Comparison of ENCODE assay signal across 8 mouse cellular contexts in genomic region chr4:122884481-122885340, GRCm38 (mm10). TPM values are rescaled to one million over a fixed set of nuclear protein-coding genes. Genes with fewer than 3 reads are reported as not detected.
DNase-seq lines count a peak whose midpoint lies in the region; ATAC-seq and TF ChIP-seq lines count a peak whose summit lies in the region.

No protein-coding gene starts in this region.

- WGBS in hindbrain, embryonic 10.5 days = 56% methylated on average over 12 of the region's 12 CpGs
- 27% methylated on average over 12 of the region's 12 CpGs for WGBS in limb, embryonic 15.5 days
- 47% methylated on average over 12 of the region's 12 CpGs for WGBS in midbrain, embryonic 16.5 days

- 0 out of 2 replicates have a peak, but pooled peaks cover 4% of the 10 kb centered on the region for H3K36me3 ChIP-seq in hindbrain, embryonic 10.5 days
- H3K36me3 ChIP-seq in limb, embryonic 15.5 days = no peaks in the 10 kb centered on the region
- H3K36me3 ChIP-seq in midbrain, embryonic 16.5 days (ENCODE audit: control insufficient read depth, insufficient read depth, low read length) = no peaks in the 10 kb centered on the region

- peak overlapping the region; percentile 71; the same call in 1 of the 2 replicates for H3K9ac ChIP-seq in limb, embryonic 15.5 days
- H3K9ac ChIP-seq in midbrain, embryonic 16.5 days (ENCODE audit: low read depth, low read length) = peak overlapping the region; percentile 86

- H3K4me2 ChIP-seq in limb, embryonic 15.5 days = peak overlapping the region; percentile 56
- H3K4me2 ChIP-seq in midbrain, embryonic 16.5 days (ENCODE audit: low read length) = peak overlapping the region; percentile 55

- H3K27me3 ChIP-seq in hindbrain, embryonic 10.5 days (ENCODE audit: insufficient read depth, poor library complexity, severe bottlenecking) = no peaks in the 10 kb centered on the region
- H3K27me3 ChIP-seq in limb, embryonic 15.5 days = no peaks in the 10 kb centered on the region
- H3K27me3 ChIP-seq in midbrain, embryonic 16.5 days (ENCODE audit: control insufficient read depth, insufficient read depth, low read depth, low read length) = no peaks in the 10 kb centered on the region

- peaks cover 36% of the 10 kb centered on the region for H3K4me1 ChIP-seq in hindbrain, embryonic 10.5 days (replicated peaks)
- peaks cover 30% of the 10 kb centered on the region for H3K4me1 ChIP-seq in limb, embryonic 15.5 days
- H3K4me1 ChIP-seq in midbrain, embryonic 16.5 days (ENCODE audit: control insufficient read depth, insufficient read depth, low read length) = peaks cover 30% of the 10 kb centered on the region

- no peak for ATAC-seq in limb, embryonic 15.5 days (ENCODE audit: insufficient number of reproducible peaks, low FRiP score, low TSS enrichment, low read depth)
- no peak for ATAC-seq in midbrain, embryonic 16.5 days

- no peaks in the 10 kb centered on the region for H3K9me3 ChIP-seq in hindbrain, embryonic 10.5 days
- H3K9me3 ChIP-seq in limb, embryonic 15.5 days = no peaks in the 10 kb centered on the region
- H3K9me3 ChIP-seq in midbrain, embryonic 16.5 days (replicated peaks; ENCODE audit: control insufficient read depth, low read length, poor library complexity, severe bottlenecking) = no peaks in the 10 kb centered on the region

- TF ChIP-seq CTCF in layer of hippocampus, adult 2 months (conservative IDR thresholded peaks at IDR 0.05) = no peak

- H3K4me3 ChIP-seq in layer of hippocampus, adult 2 months = peak overlapping the region; percentile 74
- peak overlapping the region; percentile 68 for H3K4me3 ChIP-seq in hindbrain, embryonic 10.5 days
- peak overlapping the region; percentile 82 for H3K4me3 ChIP-seq in limb, embryonic 15.5 days
- H3K4me3 ChIP-seq in midbrain, embryonic 16.5 days (ENCODE audit: low read depth, low read length) = peak overlapping the region; percentile 86

- no peak for DNase-seq in layer of hippocampus, adult 2 months (ENCODE audit: low spot score in 2 of 2)
- DNase-seq in layer of hippocampus, postnatal 25 days (ENCODE audit: extremely low spot score in 1 of 2, low spot score in 1 of 2) = no peak
- peak; percentile 63 for DNase-seq in cerebellum, adult 9-11 months
- no peak for DNase-seq in hindbrain, embryonic 10.5 days (ENCODE audit: low spot score)
- DNase-seq in right cerebral cortex, postnatal 36 days (ENCODE audit: low spot score in 2 of 2) = no peak
- no peak for DNase-seq in layer of hippocampus, postnatal 10 days (ENCODE audit: low spot score in 2 of 2)

- H3K27ac ChIP-seq in layer of hippocampus, adult 2 months = peak overlapping the region; percentile 100
- H3K27ac ChIP-seq in hindbrain, embryonic 10.5 days = peak overlapping the region; percentile 96; the same call in 1 of the 2 replicates
- H3K27ac ChIP-seq in limb, embryonic 15.5 days = peak overlapping the region; percentile 100
- H3K27ac ChIP-seq in midbrain, embryonic 16.5 days (ENCODE audit: low read length) = no peak overlapping the region

RNA-seq across cellular contexts. Expression of gene Cap1, which starts 1.1 kb away (rescaled TPM):
- total RNA-seq in layer of hippocampus, adult 2 months (2021) = 100 to 1,000 TPM; 296 to 316 TPM
- 100 to 1,000 TPM; 299 to 313 TPM for total RNA-seq in layer of hippocampus, postnatal 25 days (2021)
- 66.8 and 79.3 TPM in 2 replicates for polyA plus RNA-seq in hindbrain, embryonic 10.5 days (2016; fragmentation: Nextera tagmentation; extraction: Ambion mirVana)
- 64.5 and 78.3 TPM in 2 replicates for polyA plus RNA-seq in limb, embryonic 15.5 days (2015; fragmentation: Nextera tagmentation; extraction: Ambion mirVana)
- polyA plus RNA-seq in midbrain, embryonic 16.5 days (2015; fragmentation: Nextera tagmentation; extraction: Ambion mirVana) = 70.3 and 75.0 TPM in 2 replicates
- total RNA-seq in layer of hippocampus, postnatal 10 days (2021) = 100 to 1,000 TPM; 192 to 203 TPM

RNA-seq across cellular contexts. Expression of gene Ppt1, which starts 48.7 kb away (rescaled TPM):
- 10 to 100 TPM; 84.6 to 88.1 TPM for total RNA-seq in layer of hippocampus, adult 2 months (2021)
- 10 to 100 TPM; 80.2 to 83.5 TPM for total RNA-seq in layer of hippocampus, postnatal 25 days (2021)
- 62.4 and 63.4 TPM in 2 replicates for polyA plus RNA-seq in hindbrain, embryonic 10.5 days (2016; fragmentation: Nextera tagmentation; extraction: Ambion mirVana)
- polyA plus RNA-seq in limb, embryonic 15.5 days (2015; fragmentation: Nextera tagmentation; extraction: Ambion mirVana) = 79.4 and 83.0 TPM in 2 replicates
- polyA plus RNA-seq in midbrain, embryonic 16.5 days (2015; fragmentation: Nextera tagmentation; extraction: Ambion mirVana) = 83.4 and 91.8 TPM in 2 replicates
- 10 to 100 TPM; 65.8 to 73.0 TPM for total RNA-seq in layer of hippocampus, postnatal 10 days (2021)
